27 mouse cellular contexts compared by ENCODE assay signal in genomic region chr6:134058451-134058850, GRCm38 (mm10). TPM values are rescaled to one million over a fixed set of nuclear protein-coding genes. Genes with fewer than 3 reads are reported as not detected.
A peak's percentile ranks its signal among the peaks of the same experiment; 100 is the strongest.
DNase-seq lines count a peak whose midpoint lies in the region; ATAC-seq and TF ChIP-seq lines count a peak whose summit lies in the region.
"Had no signal": no experiment of that assay in that cellular context is flagged by ENCODE, and none has a peak within 500 bp of the region (broad histone marks: within the 10 kb centered on the region; RNA-seq: fewer than 3 reads in every experiment).

No protein-coding gene starts in this region.

- no peak overlapping the region for H3K9ac ChIP-seq in heart, embryonic 15.5 days
- no peak overlapping the region for H3K9ac ChIP-seq in hindbrain, embryonic 15.5 days
- no peak overlapping the region for H3K9ac ChIP-seq in hindbrain, postnatal 0 days (replicated peaks; ENCODE audit: low read length)
- peak overlapping the region; percentile 13; the same call in 1 of the 2 replicates for H3K9ac ChIP-seq in forebrain, embryonic 14.5 days (ENCODE audit: low read length)
- H3K9ac ChIP-seq: limb, embryonic 15.5 days; liver, embryonic 14.5 days; lung, embryonic 14.5 days; midbrain, embryonic 13.5 days had no signal

- intact Hi-C loops in heart, postnatal 14 days (cut with DNase I), result no loop called here
- intact Hi-C loops in left cerebral cortex, postnatal 4 days (cut with DNase I), result no loop called here

- no peaks in the 10 kb centered on the region for H3K9me3 ChIP-seq in heart, embryonic 15.5 days (replicated peaks)
- no peaks in the 10 kb centered on the region for H3K9me3 ChIP-seq in hindbrain, embryonic 15.5 days
- no peaks in the 10 kb centered on the region for H3K9me3 ChIP-seq in hindbrain, postnatal 0 days (ENCODE audit: low read length)
- no peaks in the 10 kb centered on the region for H3K9me3 ChIP-seq in forebrain, embryonic 14.5 days (replicated peaks; ENCODE audit: control insufficient read depth, low read length)
- H3K9me3 ChIP-seq: G1E; heart, embryonic 10.5 days; limb, embryonic 15.5 days; megakaryocyte, embryonic 14.5 days; midbrain, embryonic 13.5 days had no signal

- peak overlapping the region; percentile 9; the same call in 1 of the 2 replicates for H3K27ac ChIP-seq in heart, embryonic 15.5 days
- H3K27ac ChIP-seq in hindbrain, embryonic 15.5 days (replicated peaks), result 0 out of 2 replicates have a peak overlapping the region, but pooled peaks have one; percentile 10
- H3K27ac ChIP-seq in hindbrain, postnatal 0 days, result no peak overlapping the region
- no peak overlapping the region; the same call in 1 of the 2 replicates for H3K27ac ChIP-seq in forebrain, embryonic 14.5 days (ENCODE audit: low read depth, low read length)
- H3K27ac ChIP-seq: limb, embryonic 15.5 days; liver, embryonic 14.5 days; midbrain, embryonic 13.5 days had no signal

- no peak for DNase-seq in heart, postnatal 14 days
- DNase-seq in hindbrain, postnatal 0 days (ENCODE audit: low spot score), result no peak
- DNase-seq in forebrain, embryonic 14.5 days (ENCODE audit: low spot score), result no peak
- no peak for DNase-seq in kidney, postnatal 14 days
- no peak for DNase-seq in left cerebral cortex, postnatal 4 days
- DNase-seq: adrenal gland, postnatal 10 days; B cell, adult 2 months; cerebellum, adult 18-20 months; cerebellum, postnatal 14 days; gastrocnemius, postnatal 36 days; kidney, adult 9 months; kidney, postnatal 36 days; lung, embryonic 14.5 days; lung, postnatal 36 days; right cerebral cortex, adult 18-20 months; right cerebral cortex, postnatal 4 days; thymus, postnatal 14 days had no signal

- H3K4me1 ChIP-seq in heart, embryonic 15.5 days (replicated peaks), result peaks cover 64% of the 10 kb centered on the region
- H3K4me1 ChIP-seq in hindbrain, embryonic 15.5 days (replicated peaks), result peaks cover 24% of the 10 kb centered on the region
- H3K4me1 ChIP-seq in hindbrain, postnatal 0 days (ENCODE audit: insufficient read depth, low read length), result no peaks in the 10 kb centered on the region
- H3K4me1 ChIP-seq in forebrain, embryonic 14.5 days (ENCODE audit: control insufficient read depth, insufficient read depth, low read length), result peaks cover 23% of the 10 kb centered on the region

- H3K36me3 ChIP-seq in heart, embryonic 15.5 days, result no peaks in the 10 kb centered on the region
- no peaks in the 10 kb centered on the region for H3K36me3 ChIP-seq in hindbrain, embryonic 15.5 days
- no peaks in the 10 kb centered on the region for H3K36me3 ChIP-seq in hindbrain, postnatal 0 days (ENCODE audit: insufficient read depth, low read length)
- H3K36me3 ChIP-seq in forebrain, embryonic 14.5 days (ENCODE audit: control insufficient read depth, insufficient read depth, low read length), result no peaks in the 10 kb centered on the region
- H3K36me3 ChIP-seq: limb, embryonic 15.5 days; midbrain, embryonic 13.5 days had no signal

- ATAC-seq in heart, embryonic 15.5 days (replicated peaks; ENCODE audit: insufficient number of reproducible peaks, insufficient read depth, low FRiP score, low read depth), result no peak
- no peak for ATAC-seq in hindbrain, embryonic 15.5 days (ENCODE audit: low FRiP score, low read depth)
- ATAC-seq in hindbrain, postnatal 0 days, result no peak
- ATAC-seq in forebrain, embryonic 14.5 days, result no peak
- ATAC-seq: intestine, embryonic 16.5 days had no signal

- H3K4me3 ChIP-seq in heart, embryonic 15.5 days, result no peak overlapping the region
- no peak overlapping the region for H3K4me3 ChIP-seq in hindbrain, embryonic 15.5 days
- H3K4me3 ChIP-seq in hindbrain, postnatal 0 days (ENCODE audit: low read length), result no peak overlapping the region
- H3K4me3 ChIP-seq in forebrain, embryonic 14.5 days (ENCODE audit: low read depth, low read length), result no peak overlapping the region
- H3K4me3 ChIP-seq: heart, embryonic 10.5 days; limb, embryonic 15.5 days; megakaryocyte, embryonic 14.5 days; midbrain, embryonic 13.5 days had no signal

- no peak for TF ChIP-seq CTCF in hindbrain, postnatal 0 days (IDR thresholded peaks at IDR 0.05; ENCODE audit: low read depth)

- H3K4me2 ChIP-seq in heart, embryonic 15.5 days, result no peak overlapping the region
- H3K4me2 ChIP-seq in hindbrain, embryonic 15.5 days, result no peak overlapping the region
- H3K4me2 ChIP-seq in hindbrain, postnatal 0 days (ENCODE audit: low read depth, low read length), result no peak overlapping the region
- H3K4me2 ChIP-seq in forebrain, embryonic 14.5 days (ENCODE audit: low read length), result no peak overlapping the region
- H3K4me2 ChIP-seq: limb, embryonic 15.5 days; lung, embryonic 14.5 days; midbrain, embryonic 13.5 days had no signal

- WGBS in heart, embryonic 15.5 days, result 38% methylated on average over 4 of the region's 4 CpGs
- WGBS in hindbrain, embryonic 15.5 days, result 62% methylated on average over 4 of the region's 4 CpGs
- 63% methylated on average over 4 of the region's 4 CpGs for WGBS in hindbrain, postnatal 0 days
- 26% methylated on average over 4 of the region's 4 CpGs for WGBS in forebrain, embryonic 14.5 days

- no peaks in the 10 kb centered on the region for H3K27me3 ChIP-seq in heart, embryonic 15.5 days
- no peaks in the 10 kb centered on the region for H3K27me3 ChIP-seq in hindbrain, embryonic 15.5 days
- no peaks in the 10 kb centered on the region for H3K27me3 ChIP-seq in hindbrain, postnatal 0 days (ENCODE audit: insufficient read depth, low read length)
- H3K27me3 ChIP-seq in forebrain, embryonic 14.5 days (replicated peaks; ENCODE audit: control insufficient read depth, insufficient read depth, low read length), result no peaks in the 10 kb centered on the region
- H3K27me3 ChIP-seq: CH12.LX; limb, embryonic 15.5 days; megakaryocyte, embryonic 14.5 days; midbrain, embryonic 13.5 days had no signal

RNA-seq across cellular contexts. Expression of gene Etv6, which starts 23.0 kb away (rescaled TPM):
- polyA plus RNA-seq in heart, embryonic 15.5 days (2015; fragmentation: Nextera tagmentation; extraction: Ambion mirVana), result 9.9 and 11.4 TPM in 2 replicates
- 10 to 100 TPM; 12.7 to 12.8 TPM for total RNA-seq in heart, postnatal 14 days (2021)
- polyA plus RNA-seq in hindbrain, embryonic 15.5 days (2015; fragmentation: Nextera tagmentation; extraction: Ambion mirVana), result 5.3 and 6.9 TPM in 2 replicates
- total RNA-seq in hindbrain, postnatal 0 days (2014; rRNA removed), result 7.5 and 9.1 TPM in 2 replicates
- 3.6 and 4.0 TPM in 2 replicates for polyA plus RNA-seq in hindbrain, postnatal 0 days (2015; fragmentation: Nextera tagmentation; extraction: Ambion mirVana)
- 5.9 and 6.1 TPM in 2 replicates for polyA plus RNA-seq in forebrain, embryonic 14.5 days (2014; fragmentation: Nextera tagmentation; extraction: Ambion mirVana)
- 10 to 100 TPM; 18.8 to 27.2 TPM for total RNA-seq in left cerebral cortex, postnatal 4 days (2021)

Comparison
In these comparisons a context has a peak if more than half of its experiments do, and no peak if none do; other contexts are left out.
1. H3K27ac ChIP-seq: peak in heart, embryonic 15.5 days (single experiment) and hindbrain, embryonic 15.5 days (single experiment); none in hindbrain, postnatal 0 days (single experiment) and forebrain, embryonic 14.5 days (single experiment).